Mouse (Mus musculus): ENCODE results near the gene Reps2. TPM values are rescaled to one million over a fixed set of nuclear protein-coding genes. Genes with fewer than 3 reads are reported as not detected.

The Reps2 gene
- polyA plus RNA-seq, 1 experiment = 0.34 TPM

DNA sequence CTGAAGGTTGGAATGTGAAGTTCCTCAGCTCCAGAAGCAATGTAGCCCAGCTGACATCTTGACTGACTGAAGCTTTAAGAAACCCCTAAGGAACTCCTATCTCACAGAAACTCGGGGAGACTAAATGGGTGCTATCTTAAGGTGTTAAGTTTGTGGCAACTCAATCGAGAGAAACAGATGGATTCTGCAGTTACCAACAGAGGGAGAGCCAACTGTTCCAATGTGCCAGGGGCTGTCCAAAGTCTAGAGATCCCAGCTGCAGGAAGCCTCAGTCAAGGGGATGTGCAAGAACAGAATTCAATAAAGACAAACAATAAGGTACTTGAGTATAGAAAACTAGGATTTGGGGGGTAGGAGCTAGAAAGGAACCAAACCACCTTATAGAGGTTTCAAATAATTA, 8.3 kb downstream of the Reps2 start:
- no peak for DNase-seq
- WGBS = 60% methylated on average over 2 of the region's 2 CpGs
- H3K4me3 ChIP-seq (ENCODE audit: control insufficient read depth, insufficient read depth, low read length) = no peak overlapping the region

DNA sequence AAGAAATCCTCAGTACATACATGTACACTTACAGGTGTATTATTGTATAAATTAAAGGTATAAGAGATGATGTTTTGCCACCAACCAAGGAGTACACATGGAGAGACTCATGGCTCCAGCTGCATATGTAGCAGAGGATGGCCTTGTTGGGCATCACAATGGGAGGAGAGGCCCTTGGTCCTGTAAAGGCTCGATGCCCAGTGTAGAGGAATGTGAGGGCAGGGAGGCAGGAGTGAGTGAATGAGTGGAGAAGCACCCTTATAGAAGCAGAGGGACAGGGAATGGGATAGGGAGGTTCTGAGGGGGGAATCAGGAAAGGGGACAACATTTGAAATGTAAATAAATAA, 21.4 kb downstream of the Reps2 start:
- H3K27ac ChIP-seq (ENCODE audit: control insufficient read depth, insufficient read depth, low read length) = no peak overlapping the region
- WGBS = 81% methylated on average over 1 of the region's 1 CpGs
- no peaks in the 10 kb centered on the region for H3K36me3 ChIP-seq (ENCODE audit: control insufficient read depth, insufficient read depth, low read length)
- no peak for TF ChIP-seq POLR2A (IDR thresholded peaks at IDR 0.05; ENCODE audit: control insufficient read depth, extremely low read depth, insufficient read depth, low read length, poor library complexity)
- no peak for TF ChIP-seq CTCF (IDR thresholded peaks at IDR 0.05; ENCODE audit: borderline replicate concordance, control insufficient read depth, extremely low read depth, insufficient read depth, low read length, poor library complexity)
- no peaks in the 10 kb centered on the region for H3K27me3 ChIP-seq (ENCODE audit: control insufficient read depth, insufficient read depth, low read length)
- no peak overlapping the region for H3K4me3 ChIP-seq (ENCODE audit: control insufficient read depth, insufficient read depth, low read length)
- DNase-seq = no peak
- no peaks in the 10 kb centered on the region for H3K4me1 ChIP-seq (replicated peaks; ENCODE audit: control insufficient read depth, insufficient read depth, low read length)

More for the DNA sequence above, 8.3 kb downstream of the Reps2 start:
- Histone ChIP-seq H3K4me1 (replicated peaks; ENCODE audit: control insufficient read depth, insufficient read depth, low read length) (no peaks in the 10 kb centered on the region), H3K36me3 (ENCODE audit: control insufficient read depth, insufficient read depth, low read length) (no peaks in the 10 kb centered on the region), H3K27me3 (ENCODE audit: control insufficient read depth, insufficient read depth, low read length) (no peaks in the 10 kb centered on the region), H3K27ac (ENCODE audit: control insufficient read depth, insufficient read depth, low read length) (no peak overlapping the region)
- no peak for TF ChIP-seq CTCF (IDR thresholded peaks at IDR 0.05; ENCODE audit: borderline replicate concordance, control insufficient read depth, extremely low read depth, insufficient read depth, low read length, poor library complexity)
- TF ChIP-seq POLR2A (IDR thresholded peaks at IDR 0.05; ENCODE audit: control insufficient read depth, extremely low read depth, insufficient read depth, low read length, poor library complexity) = no peak

DNA sequence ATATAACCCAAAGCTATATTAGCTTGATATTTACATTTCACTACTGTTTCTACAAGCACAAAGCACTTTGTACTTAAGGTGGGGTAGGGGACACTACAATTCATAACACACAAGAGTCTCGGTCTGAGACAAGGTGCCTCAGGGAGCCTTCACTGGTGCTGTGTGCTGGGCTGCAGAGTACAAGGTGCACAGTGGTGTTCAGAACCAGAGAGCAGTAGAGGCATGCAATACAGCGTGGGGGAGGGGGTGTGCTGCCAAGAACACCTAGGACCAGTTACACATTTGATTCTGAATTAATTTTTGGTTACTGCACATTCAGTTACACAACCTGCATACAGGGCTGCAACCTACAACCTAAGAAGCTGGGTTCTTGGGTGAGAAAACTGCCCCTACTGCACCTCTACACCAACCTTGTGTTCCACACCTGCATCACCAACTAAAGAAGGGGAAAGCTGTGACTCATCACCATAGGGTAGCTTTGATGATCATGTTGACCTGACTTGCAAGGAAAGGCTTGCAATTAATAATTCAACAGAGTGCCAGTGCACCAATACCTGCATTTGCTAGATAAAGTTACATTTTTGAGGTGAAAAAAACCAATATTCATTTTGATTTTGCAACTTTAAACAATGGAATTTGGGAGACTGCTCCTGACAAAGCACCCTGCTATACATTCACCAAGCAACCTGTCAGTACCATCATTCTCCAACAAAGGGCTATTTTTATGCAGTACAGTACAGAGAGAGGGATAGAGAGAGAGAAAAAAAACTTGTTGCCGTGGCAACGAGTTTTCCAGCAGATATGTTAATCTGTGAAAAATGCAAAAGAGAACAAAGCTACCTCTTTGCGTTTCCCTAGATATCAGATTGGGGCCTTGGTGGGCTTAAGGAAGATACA, 22.0 kb downstream of the Reps2 start:
- TF ChIP-seq CTCF (IDR thresholded peaks at IDR 0.05; ENCODE audit: borderline replicate concordance, control insufficient read depth, extremely low read depth, insufficient read depth, low read length, poor library complexity) = no peak
- no peak for TF ChIP-seq POLR2A (IDR thresholded peaks at IDR 0.05; ENCODE audit: control insufficient read depth, extremely low read depth, insufficient read depth, low read length, poor library complexity)
- Histone ChIP-seq H3K27ac (ENCODE audit: control insufficient read depth, insufficient read depth, low read length) (no peak overlapping the region), H3K4me3 (ENCODE audit: control insufficient read depth, insufficient read depth, low read length) (no peak overlapping the region), H3K27me3 (ENCODE audit: control insufficient read depth, insufficient read depth, low read length) (no peaks in the 10 kb centered on the region), H3K36me3 (ENCODE audit: control insufficient read depth, insufficient read depth, low read length) (no peaks in the 10 kb centered on the region), H3K4me1 (replicated peaks; ENCODE audit: control insufficient read depth, insufficient read depth, low read length) (no peaks in the 10 kb centered on the region)
- no peak for DNase-seq
- WGBS = 94% methylated on average over 5 of the region's 5 CpGs

DNA sequence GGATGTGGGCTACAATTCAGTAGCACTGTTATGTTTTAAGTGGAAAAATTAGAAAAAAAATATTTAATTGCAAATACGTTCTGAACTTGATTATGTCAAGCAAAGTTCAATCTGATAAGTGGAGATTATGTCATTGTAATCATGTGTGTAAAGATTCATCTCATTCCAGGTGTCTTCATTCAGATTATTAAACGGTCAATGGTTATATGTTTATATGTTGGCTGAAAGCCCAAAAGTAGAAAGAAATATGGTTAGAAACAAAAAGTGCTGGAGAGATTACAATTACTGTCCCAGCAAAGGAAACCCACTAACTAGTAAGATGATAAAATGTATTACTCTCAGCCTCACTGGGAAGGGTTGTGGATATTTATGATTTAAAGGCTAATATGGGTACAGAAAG, 23.7 kb downstream of the Reps2 start:
- no peak for TF ChIP-seq CTCF (IDR thresholded peaks at IDR 0.05; ENCODE audit: borderline replicate concordance, control insufficient read depth, extremely low read depth, insufficient read depth, low read length, poor library complexity)
- TF ChIP-seq POLR2A (IDR thresholded peaks at IDR 0.05; ENCODE audit: control insufficient read depth, extremely low read depth, insufficient read depth, low read length, poor library complexity) = no peak
- Histone ChIP-seq H3K36me3 (ENCODE audit: control insufficient read depth, insufficient read depth, low read length) (no peaks in the 10 kb centered on the region), H3K4me3 (ENCODE audit: control insufficient read depth, insufficient read depth, low read length) (no peak overlapping the region), H3K4me1 (replicated peaks; ENCODE audit: control insufficient read depth, insufficient read depth, low read length) (no peaks in the 10 kb centered on the region), H3K27me3 (ENCODE audit: control insufficient read depth, insufficient read depth, low read length) (no peaks in the 10 kb centered on the region), H3K27ac (ENCODE audit: control insufficient read depth, insufficient read depth, low read length) (no peak overlapping the region)
- DNase-seq = no peak
- 93% methylated on average over 2 of the region's 2 CpGs for WGBS

DNA sequence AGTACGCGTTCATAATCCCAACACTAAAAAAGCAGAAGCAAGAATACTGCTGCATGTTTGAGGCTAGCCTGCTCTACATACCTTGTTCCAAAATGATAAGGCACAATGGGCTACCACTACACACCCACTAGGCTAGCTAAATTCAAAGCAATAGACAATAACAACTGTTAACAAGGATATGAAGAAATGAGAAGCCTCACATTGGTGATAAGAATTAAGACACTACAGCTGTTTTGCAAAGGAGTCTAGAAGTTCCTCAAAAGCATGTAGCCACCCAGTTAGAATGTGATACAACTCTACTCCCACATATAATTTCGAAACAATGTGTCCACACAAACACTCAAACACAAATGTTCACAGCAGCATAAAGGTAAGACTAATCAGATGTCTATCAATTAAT, 24.9 kb downstream of the Reps2 start:
- H3K4me1 ChIP-seq (replicated peaks; ENCODE audit: control insufficient read depth, insufficient read depth, low read length) = no peaks in the 10 kb centered on the region
- no peak overlapping the region for H3K4me3 ChIP-seq (ENCODE audit: control insufficient read depth, insufficient read depth, low read length)
- 92% methylated on average over 3 of the region's 3 CpGs for WGBS
- H3K36me3 ChIP-seq (ENCODE audit: control insufficient read depth, insufficient read depth, low read length) = no peaks in the 10 kb centered on the region
- DNase-seq = no peak
- TF ChIP-seq POLR2A (IDR thresholded peaks at IDR 0.05; ENCODE audit: control insufficient read depth, extremely low read depth, insufficient read depth, low read length, poor library complexity) (no peak), CTCF (IDR thresholded peaks at IDR 0.05; ENCODE audit: borderline replicate concordance, control insufficient read depth, extremely low read depth, insufficient read depth, low read length, poor library complexity) (no peak)
- no peaks in the 10 kb centered on the region for H3K27me3 ChIP-seq (ENCODE audit: control insufficient read depth, insufficient read depth, low read length)
- H3K27ac ChIP-seq (ENCODE audit: control insufficient read depth, insufficient read depth, low read length) = no peak overlapping the region

DNA sequence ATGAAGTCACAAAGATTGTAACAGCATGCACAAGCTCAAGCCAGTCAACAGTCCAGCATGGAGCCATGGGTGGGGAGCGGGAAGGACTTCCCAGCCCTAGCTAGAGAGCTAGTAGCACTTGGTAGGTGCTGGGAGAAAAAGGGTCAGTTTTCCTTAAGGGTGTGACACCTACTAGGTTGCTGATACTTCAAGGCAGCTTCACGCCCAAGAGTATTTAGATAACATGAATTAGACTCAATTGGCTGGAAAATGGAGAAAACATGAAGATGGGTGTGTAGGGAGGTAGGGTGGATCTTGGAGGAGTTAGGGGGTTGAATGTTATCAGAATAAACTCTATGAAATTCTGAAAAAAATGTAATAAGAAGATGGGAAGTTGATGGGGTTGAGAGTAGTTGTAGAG, 37.3 kb downstream of the Reps2 start:
- TF ChIP-seq CTCF (IDR thresholded peaks at IDR 0.05; ENCODE audit: borderline replicate concordance, control insufficient read depth, extremely low read depth, insufficient read depth, low read length, poor library complexity) (no peak), POLR2A (IDR thresholded peaks at IDR 0.05; ENCODE audit: control insufficient read depth, extremely low read depth, insufficient read depth, low read length, poor library complexity) (no peak)
- DNase-seq = no peak
- Histone ChIP-seq H3K27me3 (ENCODE audit: control insufficient read depth, insufficient read depth, low read length) (no peaks in the 10 kb centered on the region), H3K36me3 (ENCODE audit: control insufficient read depth, insufficient read depth, low read length) (no peaks in the 10 kb centered on the region), H3K4me1 (replicated peaks; ENCODE audit: control insufficient read depth, insufficient read depth, low read length) (no peaks in the 10 kb centered on the region), H3K4me3 (ENCODE audit: control insufficient read depth, insufficient read depth, low read length) (no peak overlapping the region), H3K27ac (ENCODE audit: control insufficient read depth, insufficient read depth, low read length) (no peak overlapping the region)
- WGBS = 95% methylated on average over 2 of the region's 2 CpGs

Data from thymus, adult 2 months (tissue).